Mouse (Mus musculus): ENCODE measurements around the gene Atp6v1g3. TPM values are rescaled to one million over a fixed set of nuclear protein-coding genes. Genes with fewer than 3 reads are reported as not detected.

The Atp6v1g3 gene
- polyA plus RNA-seq, 1 experiment from 2014 or later: not detected

DNA sequence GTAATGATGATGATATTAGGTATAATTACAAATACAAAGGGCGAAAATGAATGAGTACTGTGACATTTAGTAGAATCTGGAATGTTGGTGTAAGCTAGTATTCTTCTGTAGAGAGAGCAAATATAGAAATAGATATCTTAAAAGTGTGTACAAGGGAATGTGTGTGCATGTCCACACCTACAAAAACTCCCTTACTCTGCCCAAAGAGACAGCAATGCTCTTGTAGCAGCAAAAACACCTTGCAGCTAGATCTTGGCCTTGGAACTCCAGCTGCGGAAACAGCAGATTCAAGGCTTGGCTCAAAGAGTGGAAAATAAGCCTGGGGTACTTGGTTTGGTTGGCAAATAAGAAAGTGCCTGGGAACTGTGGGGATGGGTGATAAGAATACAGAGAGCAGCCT lies 57.0 kb downstream of the Atp6v1g3 start:
- 90% methylated on average over 2 of the region's 2 CpGs for WGBS (ENCODE audit: insufficient replicate concordance)
- Histone ChIP-seq H3K36me3 (replicated peaks; ENCODE audit: insufficient read depth, low read length) (no peaks in the 10 kb centered on the region), H3K9me3 (ENCODE audit: low read length) (no peaks in the 10 kb centered on the region), H3K4me2 (ENCODE audit: low read depth, low read length) (no peak overlapping the region), H3K27me3 (ENCODE audit: insufficient read depth, low read length) (no peaks in the 10 kb centered on the region), H3K4me3 (ENCODE audit: low read depth, low read length) (no peak overlapping the region), H3K27ac (ENCODE audit: low read depth) (no peak overlapping the region), H3K9ac (replicated peaks) (no peak overlapping the region), H3K4me1 (ENCODE audit: insufficient read depth) (0 out of 2 replicates have a peak, but pooled peaks cover 3% of the 10 kb centered on the region)
- ATAC-seq (no peak), DNase-seq (no peak)
- TF ChIP-seq EP300 (IDR thresholded peaks at IDR 0.05; ENCODE audit: low read depth) (no peak), CTCF (IDR thresholded peaks at IDR 0.05; ENCODE audit: low read depth) (no peak)

DNA sequence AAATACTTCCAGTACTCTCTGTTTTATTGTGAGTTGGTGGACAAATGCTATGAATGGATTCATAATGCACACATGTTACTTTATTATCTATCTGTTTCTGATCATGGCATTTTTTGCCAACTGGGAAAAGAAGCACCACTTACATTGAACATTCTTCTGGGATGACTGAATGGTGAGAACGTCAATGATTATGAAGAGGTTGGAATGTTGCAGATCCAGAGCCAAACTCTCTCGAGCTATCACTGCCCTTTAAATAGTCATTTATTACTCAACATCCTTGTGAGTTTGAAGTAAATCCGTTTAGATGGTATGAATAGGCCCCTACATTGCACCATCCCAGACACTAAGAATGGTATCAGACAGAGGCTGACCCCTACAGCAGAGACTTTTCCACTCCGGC lies 58.1 kb downstream of the Atp6v1g3 start:
- H3K9ac ChIP-seq (replicated peaks): no peak overlapping the region
- DNase-seq (no peak), ATAC-seq (no peak)

DNA sequence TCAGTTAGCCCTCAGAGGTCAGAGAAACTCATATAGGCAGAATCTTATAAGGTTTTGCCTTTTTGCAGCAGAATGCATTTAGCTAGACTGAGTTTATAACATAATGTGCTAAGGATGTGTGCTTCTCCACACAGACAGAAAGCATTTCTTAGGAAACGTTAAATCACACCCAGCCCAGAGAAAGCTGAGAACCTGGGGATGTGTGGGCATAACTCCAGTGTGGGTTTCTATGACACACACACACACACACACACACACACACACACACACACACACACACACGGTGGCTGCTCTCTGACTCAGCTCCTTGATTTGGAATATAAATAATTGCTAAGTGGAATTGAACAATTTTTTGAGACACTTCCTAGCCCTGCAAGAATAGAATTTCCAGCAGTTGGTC lies 61.2 kb downstream of the Atp6v1g3 start:
- Histone ChIP-seq H3K4me3 (ENCODE audit: low read depth, low read length) (no peak overlapping the region), H3K9me3 (ENCODE audit: low read length) (no peaks in the 10 kb centered on the region), H3K36me3 (replicated peaks; ENCODE audit: insufficient read depth, low read length) (no peaks in the 10 kb centered on the region), H3K27me3 (ENCODE audit: insufficient read depth, low read length) (no peaks in the 10 kb centered on the region), H3K4me1 (ENCODE audit: insufficient read depth) (no peaks in the 10 kb centered on the region), H3K9ac (replicated peaks) (no peak overlapping the region), H3K4me2 (ENCODE audit: low read depth, low read length) (no peak overlapping the region), H3K27ac (ENCODE audit: low read depth) (no peak overlapping the region)
- TF ChIP-seq EP300 (IDR thresholded peaks at IDR 0.05; ENCODE audit: low read depth): no peak
- no peak for TF ChIP-seq CTCF (IDR thresholded peaks at IDR 0.05; ENCODE audit: low read depth)
- ATAC-seq (no peak), DNase-seq (no peak)
- WGBS (ENCODE audit: insufficient replicate concordance): 69% methylated on average over 2 of the region's 2 CpGs

More for the DNA sequence above, 58.1 kb downstream of the Atp6v1g3 start:
- 70% methylated on average over 4 of the region's 4 CpGs for WGBS (ENCODE audit: insufficient replicate concordance)
- TF ChIP-seq EP300 (IDR thresholded peaks at IDR 0.05; ENCODE audit: low read depth) (no peak), CTCF (IDR thresholded peaks at IDR 0.05; ENCODE audit: low read depth) (no peak)
- no peak overlapping the region for H3K4me3 ChIP-seq (ENCODE audit: low read depth, low read length)
- 0 out of 2 replicates have a peak, but pooled peaks cover 3% of the 10 kb centered on the region for H3K4me1 ChIP-seq (ENCODE audit: insufficient read depth)
- H3K9me3 ChIP-seq (ENCODE audit: low read length): no peaks in the 10 kb centered on the region
- no peaks in the 10 kb centered on the region for H3K27me3 ChIP-seq (ENCODE audit: insufficient read depth, low read length)
- no peak overlapping the region for H3K27ac ChIP-seq (ENCODE audit: low read depth)
- no peak overlapping the region for H3K4me2 ChIP-seq (ENCODE audit: low read depth, low read length)
- no peaks in the 10 kb centered on the region for H3K36me3 ChIP-seq (replicated peaks; ENCODE audit: insufficient read depth, low read length)

DNA sequence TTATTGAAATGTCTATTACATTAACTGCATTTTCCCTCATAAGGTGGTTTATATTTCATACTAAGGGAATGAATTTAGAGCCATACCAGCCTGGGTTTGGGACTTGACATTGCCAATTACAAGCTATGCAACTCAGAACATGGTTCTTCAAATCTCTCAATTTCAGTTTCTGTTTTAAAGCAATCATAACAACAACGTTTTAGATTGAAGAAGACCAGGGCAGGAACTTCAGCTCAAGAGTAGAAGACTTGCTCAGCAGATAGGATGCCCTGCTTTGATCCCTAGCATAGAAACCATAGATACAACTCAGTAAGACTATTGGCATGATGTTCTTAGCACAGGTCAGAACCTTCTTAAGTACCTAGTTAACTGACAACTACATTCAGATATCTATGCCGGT lies 63.9 kb downstream of the Atp6v1g3 start:
- Histone ChIP-seq H3K27me3 (ENCODE audit: insufficient read depth, low read length) (no peaks in the 10 kb centered on the region), H3K36me3 (replicated peaks; ENCODE audit: insufficient read depth, low read length) (no peaks in the 10 kb centered on the region), H3K4me1 (ENCODE audit: insufficient read depth) (no peaks in the 10 kb centered on the region), H3K9me3 (ENCODE audit: low read length) (no peaks in the 10 kb centered on the region), H3K9ac (replicated peaks) (no peak overlapping the region), H3K4me2 (ENCODE audit: low read depth, low read length) (no peak overlapping the region), H3K4me3 (ENCODE audit: low read depth, low read length) (no peak overlapping the region), H3K27ac (ENCODE audit: low read depth) (no peak overlapping the region)
- TF ChIP-seq CTCF (IDR thresholded peaks at IDR 0.05; ENCODE audit: low read depth) (no peak), EP300 (IDR thresholded peaks at IDR 0.05; ENCODE audit: low read depth) (no peak)
- DNase-seq: no peak
- WGBS (ENCODE audit: insufficient replicate concordance): 75% methylated on average over 2 of the region's 2 CpGs
- no peak for ATAC-seq

Other genes with a start within 250 kb of the Atp6v1g3 start
- 11.3 and 12.3 TPM in 2 replicates for gene Ptprc, start 98.0 kb upstream of the Atp6v1g3 start, polyA plus RNA-seq (2015; fragmentation: Nextera tagmentation; extraction: Ambion mirVana)

Data from liver, postnatal 0 days (tissue).